Mouse (Mus musculus) kidney, embryonic 15.5 days (tissue): Measurements from ENCODE around the gene Slc41a3. TPM values are rescaled to one million over a fixed set of nuclear protein-coding genes. Genes with fewer than 3 reads are reported as not detected.
A peak's percentile ranks its signal among the peaks of the same experiment; 100 is the strongest.

Source experiments
- ATAC-seq: fragments of 200-750 bp; cut with Nextera tagmentation; replicated peaks from 2 replicates; pipeline ENCODE4 v1.8.0; 2017; ENCODE audit warnings: moderate TSS enrichment; ENCODE audit not compliant: low FRiP score
- H3K27ac ChIP-seq: fragments of 300-500 bp; sonication (generic); 2 replicates; pipeline ENCODE4 v1.5.1; 2015; ENCODE audit warnings: mild to moderate bottlenecking, inconsistent platforms
- H3K27me3 ChIP-seq: fragments of 300-500 bp; sonication (generic); 2 replicates; pipeline ENCODE4 v1.6.1; 2015; ENCODE audit warnings: inconsistent platforms
- H3K36me3 ChIP-seq: fragments of 300-500 bp; sonication (generic); 2 replicates; pipeline ENCODE4 v1.6.1; 2015; ENCODE audit warnings: inconsistent platforms
- H3K4me1 ChIP-seq: fragments of 300-500 bp; sonication (generic); 2 replicates; pipeline ENCODE4 v1.6.1; 2015; ENCODE audit warnings: inconsistent platforms
- H3K4me2 ChIP-seq: fragments of 300-500 bp; sonication (generic); 2 replicates; pipeline ENCODE4 v1.6.1; 2015; ENCODE audit warnings: moderate library complexity, mild to moderate bottlenecking, inconsistent platforms
- H3K4me3 ChIP-seq: fragments of 300-500 bp; sonication (generic); replicated peaks from 2 replicates; pipeline ENCODE4 v1.5.1; 2015; ENCODE audit warnings: mild to moderate bottlenecking, inconsistent platforms
- H3K9ac ChIP-seq: fragments of 300-500 bp; sonication (generic); 2 replicates; pipeline ENCODE4 v1.6.1; 2015; ENCODE audit warnings: mild to moderate bottlenecking, inconsistent platforms
- H3K9me3 ChIP-seq: fragments of 300-500 bp; sonication (generic); replicated peaks from 2 replicates; pipeline ENCODE4 v1.6.1; 2016; ENCODE audit warnings: inconsistent platforms
- WGBS: fragments of 180-500 bp; shearing (Covaris S2); methylation state at CpG from one replicate; pipeline ENCODE4 v1.1.7; 2015; ENCODE audit warnings: mixed read lengths; 5-methylcytosine and 5-hydroxymethylcytosine counted together
- polyA plus RNA-seq: library from polyadenylated mRNA; unstranded; fragments of >200 nt; fragmentation: Nextera tagmentation; extraction: Ambion mirVana; gene quantifications from 2 replicates; pipeline ENCODE4 v1.2.1, GENCODE M21; 2015

Slc41a3 gene
- polyA plus RNA-seq, result 6.2 and 7.6 TPM in 2 replicates

DNA sequence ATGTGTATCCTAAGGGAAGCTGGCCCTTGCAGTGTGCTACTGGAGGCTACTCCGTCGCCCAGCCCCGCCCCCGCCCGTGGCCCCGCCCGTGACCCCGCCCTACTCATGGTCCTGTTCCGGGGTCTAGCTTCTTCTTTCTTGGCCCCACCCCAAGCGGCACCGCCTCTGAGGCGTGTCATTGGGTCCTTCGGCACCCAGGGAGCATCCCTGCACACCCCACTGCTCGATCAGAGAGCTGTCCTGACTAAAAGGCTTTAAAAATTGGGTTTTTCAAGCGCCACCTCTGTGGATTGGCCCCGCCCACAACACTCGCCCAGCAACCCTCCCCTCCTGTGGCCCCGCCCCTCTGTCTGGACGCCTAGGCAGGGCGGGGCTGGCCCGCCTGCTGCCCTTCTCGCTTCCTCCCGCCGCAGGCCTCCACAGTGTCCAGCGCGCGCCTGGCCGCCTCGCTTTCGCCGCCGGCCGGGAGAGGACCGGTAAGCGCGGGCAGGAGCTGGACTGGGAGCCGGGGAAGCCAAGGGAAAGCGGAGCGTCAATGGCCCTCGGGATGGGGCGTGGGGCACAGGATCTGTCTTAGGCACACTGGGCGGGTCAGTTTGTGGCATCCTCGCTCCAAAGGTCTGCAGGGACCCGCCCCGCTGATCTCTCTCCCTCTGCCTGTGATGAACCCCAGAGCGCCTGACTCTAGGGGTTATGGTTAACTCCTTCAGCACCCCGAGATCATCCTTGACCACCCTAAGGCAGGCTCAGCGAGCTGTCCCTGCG, at the start of gene Slc41a3:
Gene Slc41a3 (plus strand): TSS at position 193 of the 765 bp plus-strand sequence.
- no peaks in the 10 kb centered on the region for H3K27me3 ChIP-seq
- no peaks in the 10 kb centered on the region for H3K9me3 ChIP-seq
- peak within 1 kb of the TSS; percentile 65 for H3K9ac ChIP-seq
- WGBS, result under 1% methylated on average over 49 of the region's 49 CpGs
- H3K4me2 ChIP-seq, result peak within 1 kb of the TSS; percentile 95
- H3K4me1 ChIP-seq, result peaks cover 29% of the 10 kb centered on the region
- peak within 1 kb of the TSS; percentile 65 for H3K4me3 ChIP-seq
- peak within 1 kb of the TSS; percentile 78 for H3K27ac ChIP-seq
- ATAC-seq, result peak; percentile 96
- no peaks in the 10 kb centered on the region for H3K36me3 ChIP-seq

DNA sequence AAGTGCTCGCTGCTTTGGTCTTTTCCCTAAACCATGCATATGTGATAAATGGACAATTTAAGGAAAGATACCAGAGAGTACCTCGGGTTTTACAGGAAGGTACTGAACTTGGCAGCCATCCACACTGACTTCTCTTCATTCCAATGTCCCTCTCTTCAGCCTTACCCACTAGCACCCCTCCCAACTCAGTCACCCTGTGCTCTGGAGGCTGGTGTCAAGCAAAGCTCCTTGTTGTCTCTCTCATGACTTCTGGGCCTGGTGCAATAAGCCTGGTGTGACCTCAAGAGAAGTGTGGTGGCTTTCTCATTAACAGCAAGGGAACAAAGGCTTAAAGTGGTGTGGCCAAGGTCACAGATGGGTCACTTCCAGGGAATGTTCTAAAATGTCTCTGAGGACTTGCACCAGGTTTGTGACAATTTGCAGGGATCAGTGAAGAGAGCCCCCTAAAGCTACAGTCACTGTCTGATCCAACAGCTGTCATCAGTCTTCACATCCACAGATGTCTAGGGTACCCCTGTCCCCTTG, 47.9 kb upstream of the Slc41a3 start:
- Histone ChIP-seq H3K27ac (no peak overlapping the region), H3K36me3 (no peaks in the 10 kb centered on the region), H3K4me3 (no peak overlapping the region), H3K27me3 (no peaks in the 10 kb centered on the region), H3K9me3 (no peaks in the 10 kb centered on the region), H3K4me2 (no peak overlapping the region), H3K4me1 (0 out of 2 replicates have a peak, but pooled peaks cover 5% of the 10 kb centered on the region), H3K9ac (no peak overlapping the region)
- ATAC-seq, result no peak
- 40% methylated on average over 2 of the region's 2 CpGs for WGBS

DNA sequence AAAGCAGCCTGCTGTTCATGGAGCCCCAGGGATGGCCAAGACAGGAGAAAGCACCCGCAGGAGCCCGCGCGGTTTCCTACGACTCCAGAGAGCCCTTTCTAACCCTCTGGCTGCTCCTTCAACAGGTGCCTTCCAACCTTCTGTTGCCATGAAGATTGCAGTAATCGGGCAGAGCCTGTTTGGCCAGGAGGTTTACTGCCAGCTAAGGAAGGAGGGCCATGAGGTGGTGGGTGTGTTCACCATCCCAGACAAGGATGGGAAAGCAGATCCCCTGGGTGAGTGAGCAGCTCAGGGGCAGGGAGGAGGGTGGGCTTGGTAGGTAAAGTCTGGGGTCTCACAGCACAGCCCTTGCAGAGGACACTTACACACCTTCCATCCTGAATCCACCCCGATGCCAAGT, 47.4 kb upstream of the Slc41a3 start:
- no peaks in the 10 kb centered on the region for H3K36me3 ChIP-seq
- no peak for ATAC-seq
- no peaks in the 10 kb centered on the region for H3K9me3 ChIP-seq
- H3K4me2 ChIP-seq, result no peak overlapping the region
- H3K4me3 ChIP-seq, result no peak overlapping the region
- H3K9ac ChIP-seq, result no peak overlapping the region
- no peaks in the 10 kb centered on the region for H3K27me3 ChIP-seq
- WGBS, result 85% methylated on average over 7 of the region's 7 CpGs
- H3K27ac ChIP-seq, result no peak overlapping the region
- 0 out of 2 replicates have a peak, but pooled peaks cover 5% of the 10 kb centered on the region for H3K4me1 ChIP-seq

- Histone ChIP-seq H3K4me1 (0 out of 2 replicates have a peak, but pooled peaks cover 5% of the 10 kb centered on the region), H3K27me3 (no peaks in the 10 kb centered on the region), H3K27ac (no peak overlapping the region), H3K9ac (no peak overlapping the region), H3K9me3 (no peaks in the 10 kb centered on the region), H3K4me3 (no peak overlapping the region), H3K36me3 (no peaks in the 10 kb centered on the region), H3K4me2 (no peak overlapping the region)
- WGBS, result 74% methylated on average over 6 of the region's 6 CpGs
- ATAC-seq, result no peak
Observed at GRCm38 (mm10) chr6:90557829-90558693, 46.5 kb upstream of the Slc41a3 start.

- Histone ChIP-seq H3K4me1 (0 out of 2 replicates have a peak, but pooled peaks cover 5% of the 10 kb centered on the region), H3K27me3 (no peaks in the 10 kb centered on the region), H3K9ac (no peak overlapping the region), H3K9me3 (no peaks in the 10 kb centered on the region), H3K4me3 (no peak overlapping the region), H3K36me3 (no peaks in the 10 kb centered on the region), H3K27ac (no peak overlapping the region), H3K4me2 (no peak overlapping the region)
- no peak for ATAC-seq
- 76% methylated on average over 3 of the region's 3 CpGs for WGBS
Observed at GRCm38 (mm10) chr6:90560390-90561058, 44.0 kb upstream of the Slc41a3 start.

DNA sequence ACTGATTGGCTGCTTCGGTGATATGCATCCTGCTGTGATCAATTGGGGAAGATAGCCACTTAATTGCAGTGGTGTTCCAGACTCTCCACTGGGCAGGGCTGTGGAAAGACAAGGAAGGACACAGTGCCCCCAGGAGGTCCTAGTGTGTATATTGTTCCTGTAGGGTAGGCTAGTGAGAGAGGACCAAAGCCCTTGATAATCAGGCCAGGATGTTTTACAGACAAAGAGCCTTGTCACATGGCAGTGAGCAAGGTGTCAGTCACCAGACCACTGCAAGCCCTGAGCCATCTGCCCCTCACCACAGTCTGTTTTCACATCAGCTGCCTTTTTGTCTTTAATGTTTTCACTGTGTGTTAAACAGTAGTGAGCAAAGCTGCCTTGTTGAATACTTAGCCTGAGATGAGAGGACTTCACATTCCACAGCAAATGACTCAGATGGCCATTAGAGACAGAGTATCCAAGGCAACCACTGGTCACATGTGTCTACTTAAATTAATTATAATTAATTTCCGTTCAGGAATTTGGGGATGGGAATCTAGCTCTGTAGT, 43.2 kb upstream of the Slc41a3 start:
- ATAC-seq, result no peak
- 0 out of 2 replicates have a peak, but pooled peaks cover 5% of the 10 kb centered on the region for H3K4me1 ChIP-seq
- H3K27me3 ChIP-seq, result no peaks in the 10 kb centered on the region
- 43% methylated on average over 2 of the region's 2 CpGs for WGBS
- no peak overlapping the region for H3K9ac ChIP-seq
- no peaks in the 10 kb centered on the region for H3K36me3 ChIP-seq
- H3K27ac ChIP-seq, result peak overlapping the region; percentile 10; the same call in 1 of the 2 replicates
- no peak overlapping the region for H3K4me3 ChIP-seq
- H3K9me3 ChIP-seq, result no peaks in the 10 kb centered on the region
- no peak overlapping the region for H3K4me2 ChIP-seq

GRCm38 (mm10) chr6:90564240-90564639, 40.3 kb upstream of the Slc41a3 start:
- H3K27me3 ChIP-seq, result no peaks in the 10 kb centered on the region
- H3K4me1 ChIP-seq, result 0 out of 2 replicates have a peak, but pooled peaks cover 5% of the 10 kb centered on the region
- H3K4me2 ChIP-seq, result no peak overlapping the region
- no peaks in the 10 kb centered on the region for H3K36me3 ChIP-seq
- H3K4me3 ChIP-seq, result no peak overlapping the region
- H3K27ac ChIP-seq, result no peak overlapping the region
- ATAC-seq, result no peak
- no peak overlapping the region for H3K9ac ChIP-seq
- no peaks in the 10 kb centered on the region for H3K9me3 ChIP-seq
- 82% methylated on average over 9 of the region's 9 CpGs for WGBS

- H3K4me3 ChIP-seq, result no peak overlapping the region
- no peak overlapping the region for H3K9ac ChIP-seq
- H3K4me1 ChIP-seq, result peaks cover 14% of the 10 kb centered on the region
- H3K27me3 ChIP-seq, result no peaks in the 10 kb centered on the region
- ATAC-seq, result no peak
- no peaks in the 10 kb centered on the region for H3K36me3 ChIP-seq
- no peaks in the 10 kb centered on the region for H3K9me3 ChIP-seq
- no peak overlapping the region for H3K4me2 ChIP-seq
- H3K27ac ChIP-seq, result no peak overlapping the region
- WGBS, result 46% methylated on average over 13 of the region's 13 CpGs
Observed at GRCm38 (mm10) chr6:90565357-90566215, 38.9 kb upstream of the Slc41a3 start.

- no peak overlapping the region for H3K4me3 ChIP-seq
- H3K9me3 ChIP-seq, result no peaks in the 10 kb centered on the region
- WGBS, result 51% methylated on average over 3 of the region's 3 CpGs
- H3K4me1 ChIP-seq, result peaks cover 10% of the 10 kb centered on the region
- peak; percentile 31; the same call in 1 of the 2 replicates for ATAC-seq
- H3K9ac ChIP-seq, result no peak overlapping the region
- H3K27me3 ChIP-seq, result no peaks in the 10 kb centered on the region
- no peak overlapping the region for H3K4me2 ChIP-seq
- no peak overlapping the region for H3K27ac ChIP-seq
- H3K36me3 ChIP-seq, result no peaks in the 10 kb centered on the region
Observed at GRCm38 (mm10) chr6:90567486-90567885, 37.0 kb upstream of the Slc41a3 start.

DNA sequence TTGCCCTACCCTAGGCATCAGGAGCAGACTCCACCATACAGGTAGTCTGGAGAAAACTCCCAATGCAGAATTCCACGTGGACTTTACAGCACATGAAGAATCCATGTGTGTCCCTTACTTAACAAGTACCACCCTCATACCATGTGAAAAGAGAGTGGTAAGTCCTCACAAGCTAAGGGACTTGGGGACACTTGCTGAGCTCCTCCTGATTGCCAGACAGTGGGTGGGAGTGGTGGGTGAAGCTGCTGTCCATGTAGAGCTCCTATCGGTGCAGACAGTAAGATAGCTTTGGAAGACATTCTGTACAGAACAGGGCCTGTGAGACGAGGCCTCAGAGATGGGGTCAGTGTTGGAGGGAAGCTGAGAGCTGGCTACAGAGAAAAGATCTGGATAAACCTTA, 36.6 kb upstream of the Slc41a3 start:
- no peaks in the 10 kb centered on the region for H3K27me3 ChIP-seq
- H3K4me3 ChIP-seq, result no peak overlapping the region
- no peak for ATAC-seq
- no peak overlapping the region for H3K27ac ChIP-seq
- H3K36me3 ChIP-seq, result no peaks in the 10 kb centered on the region
- H3K9ac ChIP-seq, result no peak overlapping the region
- no peak overlapping the region for H3K4me2 ChIP-seq
- no peaks in the 10 kb centered on the region for H3K9me3 ChIP-seq
- H3K4me1 ChIP-seq, result peaks cover 10% of the 10 kb centered on the region
- WGBS, result 75% methylated on average over 3 of the region's 3 CpGs

- H3K4me2 ChIP-seq, result no peak overlapping the region
- H3K4me1 ChIP-seq, result peaks cover 10% of the 10 kb centered on the region
- H3K9me3 ChIP-seq, result no peaks in the 10 kb centered on the region
- no peak overlapping the region for H3K27ac ChIP-seq
- H3K36me3 ChIP-seq, result no peaks in the 10 kb centered on the region
- no peak overlapping the region for H3K4me3 ChIP-seq
- H3K27me3 ChIP-seq, result no peaks in the 10 kb centered on the region
- no peak for ATAC-seq
- 66% methylated on average over 4 of the region's 4 CpGs for WGBS
- no peak overlapping the region for H3K9ac ChIP-seq
Observed at GRCm38 (mm10) chr6:90568721-90569120, 35.8 kb upstream of the Slc41a3 start.
